Mouse (Mus musculus) C2C12 (cell line): Measurements from ENCODE around the gene Evi2a. TPM values are rescaled to one million over a fixed set of nuclear protein-coding genes. Genes with fewer than 3 reads are reported as not detected.

Source experiments
- H3K27me3 ChIP-seq: one replicate; pipeline ENCODE4 v1.6.1; 2011; ENCODE audit not compliant: control insufficient read depth, insufficient read depth, insufficient read length
- H3K36me3 ChIP-seq: one replicate; pipeline ENCODE4 v1.6.1; 2011; ENCODE audit not compliant: control insufficient read depth, insufficient read depth
- H3K4me3 ChIP-seq: one replicate; pipeline ENCODE4 v1.5.1; 2011; ENCODE audit warnings: mild to moderate bottlenecking, control low read depth; ENCODE audit not compliant: poor library complexity, insufficient read depth, severe bottlenecking
- H3K79me2 ChIP-seq: one replicate; pipeline ENCODE4 v1.6.1; 2011; ENCODE audit not compliant: control insufficient read depth, insufficient read depth
- H3K79me3 ChIP-seq: one replicate; pipeline ENCODE4 v1.6.1; 2011; ENCODE audit warnings: low read depth, control low read depth
- H3ac ChIP-seq: one replicate; pipeline ENCODE3; 2011; ENCODE audit warnings: low read depth; ENCODE audit not compliant: control insufficient read depth, insufficient read length
- CEBPB ChIP-seq: IDR thresholded peaks from one replicate; pipeline ENCODE4 v1.6.1; 2011; ENCODE audit warnings: low read depth, mild to moderate bottlenecking, control low read depth, moderate library complexity
- CTCF ChIP-seq: IDR thresholded peaks from one replicate; pipeline ENCODE4 v1.5.1; 2011; ENCODE audit not compliant: control insufficient read depth, insufficient read depth, insufficient read length
- FOSL1 ChIP-seq: IDR thresholded peaks from one replicate; pipeline ENCODE4 v1.8.0; 2011; ENCODE audit warnings: mild to moderate bottlenecking, low read length; ENCODE audit not compliant: poor library complexity, insufficient read depth, severe bottlenecking
- MAX ChIP-seq: IDR thresholded peaks from one replicate; pipeline ENCODE4 v1.6.1; 2011; ENCODE audit warnings: mild to moderate bottlenecking, control low read depth
- MYOD1 ChIP-seq: IDR thresholded peaks from one replicate; pipeline ENCODE4 v1.6.1; 2011; ENCODE audit warnings: low read depth; ENCODE audit not compliant: control insufficient read depth, insufficient read length
- MYOG ChIP-seq: IDR thresholded peaks from one replicate; pipeline ENCODE4 v1.6.1; 2011; ENCODE audit not compliant: control insufficient read depth, insufficient read length; ENCODE audit errors: extremely low read depth
- USF1 ChIP-seq: IDR thresholded peaks from one replicate; pipeline ENCODE4 v1.6.1; 2011; ENCODE audit warnings: low read depth, mild to moderate bottlenecking, control low read depth, moderate library complexity
- polyA plus RNA-seq: library from polyadenylated mRNA; unstranded; fragments of >200 nt; fragmentation: generic; extraction: Trizol; gene quantifications from one replicate; pipeline ENCODE4 v1.2.1, GENCODE M21; 2012; ENCODE audit warnings: missing spikeins

Evi2a gene
- polyA plus RNA-seq, 1 experiment, result 12.9 TPM

DNA sequence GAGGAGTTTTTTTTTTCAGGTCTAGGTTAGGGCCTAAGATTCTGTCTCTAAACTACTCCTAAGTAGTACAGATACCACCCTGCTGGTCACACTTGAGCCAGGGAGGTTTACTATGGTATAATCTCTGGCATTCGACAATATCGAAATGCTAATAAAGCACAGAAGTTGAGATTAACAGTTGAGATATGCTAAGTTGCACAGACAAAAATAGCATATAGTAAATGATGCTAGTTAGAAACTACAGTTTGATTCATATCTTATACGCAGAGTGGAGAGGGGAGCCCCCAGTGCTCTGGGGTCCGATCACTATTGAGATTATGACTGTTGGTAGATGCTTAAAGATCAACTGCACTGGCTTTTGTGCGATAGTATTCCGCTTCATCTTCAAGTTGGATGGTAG is 1.2 kb downstream of the Evi2a start:
- TF ChIP-seq FOSL1, result no peak
- TF ChIP-seq MAX, result no peak
- no peak for TF ChIP-seq CTCF
- TF ChIP-seq MYOD1, result no peak
- no peak for TF ChIP-seq USF1
- no peak for TF ChIP-seq MYOG
- TF ChIP-seq CEBPB, result no peak
- Histone ChIP-seq H3K79me2 (peaks cover 35% of the 10 kb centered on the region), H3K79me3 (no peaks in the 10 kb centered on the region), H3ac (no peak overlapping the region), H3K27me3 (no peaks in the 10 kb centered on the region), H3K4me3 (no peak overlapping the region), H3K36me3 (peaks cover 48% of the 10 kb centered on the region)

DNA sequence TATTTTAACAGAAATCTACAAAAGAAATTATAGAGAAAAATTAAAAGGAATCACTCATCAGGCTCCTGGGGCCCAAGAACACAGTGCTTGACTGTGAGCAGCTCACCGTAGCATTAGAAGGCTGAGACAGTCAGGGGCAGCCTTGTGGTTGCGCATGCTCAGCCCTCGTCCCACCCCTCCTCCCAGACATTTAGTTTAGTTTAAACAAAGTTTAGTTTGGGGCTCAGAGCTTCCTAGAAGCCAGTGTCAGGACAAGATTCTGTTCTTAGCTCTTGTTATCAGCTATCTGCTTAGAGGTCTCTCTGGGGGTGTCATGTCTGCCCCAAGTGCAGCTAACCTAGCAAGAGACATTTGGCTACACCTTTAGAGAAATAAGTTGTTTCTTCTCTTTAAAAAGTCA is 1.8 kb downstream of the Evi2a start:
- no peak overlapping the region for H3ac ChIP-seq
- no peak overlapping the region for H3K4me3 ChIP-seq
- H3K27me3 ChIP-seq, result no peaks in the 10 kb centered on the region
- H3K36me3 ChIP-seq, result peaks cover 48% of the 10 kb centered on the region
- peaks cover 35% of the 10 kb centered on the region for H3K79me2 ChIP-seq
- H3K79me3 ChIP-seq, result no peaks in the 10 kb centered on the region
- no peak for TF ChIP-seq MAX
- no peak for TF ChIP-seq CEBPB
- no peak for TF ChIP-seq FOSL1
- TF ChIP-seq CTCF, result no peak
- TF ChIP-seq MYOG, result no peak
- TF ChIP-seq USF1, result no peak
- TF ChIP-seq MYOD1, result no peak

DNA sequence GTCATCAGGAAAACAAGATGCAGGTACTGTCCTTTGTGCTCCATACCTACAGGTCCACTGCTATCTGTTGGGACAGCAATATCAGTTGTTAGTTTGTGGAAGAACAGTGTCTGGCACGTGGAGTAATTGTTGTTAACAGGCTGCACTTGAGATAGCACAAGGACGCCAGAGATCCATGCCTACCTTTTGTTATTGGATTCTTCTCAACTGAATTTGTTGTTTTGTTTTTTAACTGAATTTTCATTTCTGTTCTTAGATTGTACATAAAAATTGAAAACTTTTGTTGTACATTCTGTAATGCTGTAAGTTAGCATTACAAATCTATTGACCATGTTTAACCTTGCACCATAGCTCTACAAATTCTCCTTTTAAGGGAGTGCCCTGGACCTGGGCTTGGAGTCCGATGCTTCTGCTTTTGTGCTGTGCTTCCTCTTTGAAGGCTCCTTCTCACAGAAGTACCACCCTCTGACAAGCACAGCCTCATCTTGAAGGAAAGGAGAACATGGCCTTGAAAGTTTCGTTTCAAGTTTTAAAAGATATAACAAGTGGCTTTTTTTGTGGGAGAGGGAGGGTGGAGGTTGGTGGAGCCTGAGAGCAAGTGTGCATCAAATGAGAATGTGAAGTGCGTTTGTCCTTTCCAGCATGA is 2.5 kb downstream of the Evi2a start:
- TF ChIP-seq MYOG, result no peak
- TF ChIP-seq USF1, result no peak
- TF ChIP-seq CTCF, result no peak
- TF ChIP-seq MYOD1, result no peak
- no peak for TF ChIP-seq MAX
- no peak for TF ChIP-seq CEBPB
- TF ChIP-seq FOSL1, result no peak

DNA sequence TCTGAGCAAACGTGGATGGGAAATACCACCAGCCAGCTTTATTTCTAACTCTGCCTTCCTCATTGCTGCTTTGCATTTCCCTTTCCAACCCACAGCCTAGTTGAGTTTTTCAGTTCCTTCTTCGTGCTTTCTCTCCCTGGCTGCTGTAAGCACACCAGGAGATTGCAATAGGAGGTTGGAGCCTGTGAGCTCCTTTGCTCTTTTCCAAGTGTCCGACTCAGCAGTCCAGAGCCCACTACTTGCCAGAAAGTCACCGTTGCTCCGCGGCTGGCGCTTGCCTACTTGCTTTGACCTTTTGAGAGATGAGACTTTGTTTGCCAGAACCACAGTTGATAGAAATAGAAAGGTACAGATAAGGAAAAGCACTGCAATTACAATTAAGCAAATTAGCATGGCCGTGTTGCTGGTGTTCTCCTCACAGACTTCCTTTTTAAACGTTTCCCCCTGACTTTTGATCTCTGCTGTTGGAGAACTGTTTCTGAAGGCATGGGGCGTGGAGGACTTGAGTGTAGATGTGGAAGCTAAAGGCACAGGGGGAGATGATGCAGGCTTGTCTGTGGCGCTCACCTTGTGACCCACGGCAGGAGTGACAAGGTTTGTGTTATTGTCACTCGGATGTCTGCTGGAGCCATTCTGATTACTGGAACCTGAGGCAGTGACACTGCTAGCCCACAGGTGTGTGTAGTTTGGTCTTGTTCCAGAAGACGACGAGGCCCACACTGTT is 3.2 kb downstream of the Evi2a start:
- H3K36me3 ChIP-seq, result peaks cover 48% of the 10 kb centered on the region
- peaks cover 35% of the 10 kb centered on the region for H3K79me2 ChIP-seq
- H3K4me3 ChIP-seq, result no peak overlapping the region
- TF ChIP-seq CEBPB (no peak), MYOG (no peak), FOSL1 (no peak), CTCF (no peak), MYOD1 (no peak), MAX (no peak), USF1 (no peak)
- H3ac ChIP-seq, result no peak overlapping the region
- H3K79me3 ChIP-seq, result no peaks in the 10 kb centered on the region
- no peaks in the 10 kb centered on the region for H3K27me3 ChIP-seq

More for the DNA sequence above, 2.5 kb downstream of the Evi2a start:
- Histone ChIP-seq H3K79me2 (peaks cover 35% of the 10 kb centered on the region), H3K4me3 (no peak overlapping the region), H3K79me3 (no peaks in the 10 kb centered on the region), H3K36me3 (peaks cover 48% of the 10 kb centered on the region), H3ac (no peak overlapping the region), H3K27me3 (no peaks in the 10 kb centered on the region)

DNA sequence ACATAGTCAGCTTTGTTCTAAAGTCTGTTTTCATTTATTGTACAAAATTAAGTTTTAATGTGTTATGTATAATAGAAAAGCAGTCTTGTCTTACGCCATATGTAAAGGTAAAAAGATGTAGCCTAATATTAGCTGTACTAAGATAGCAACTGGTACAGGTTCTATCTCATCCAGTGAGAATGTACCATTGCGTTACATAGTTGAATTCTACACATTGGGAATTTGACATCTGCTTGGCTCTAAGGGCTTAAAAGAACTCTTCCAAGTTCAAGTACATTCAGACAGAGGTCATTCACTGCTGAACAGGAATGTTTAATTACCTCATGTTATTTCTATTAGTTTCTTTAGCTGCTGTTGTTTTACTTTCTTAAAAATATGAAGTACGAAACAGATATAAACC is 3.9 kb downstream of the Evi2a start:
- Histone ChIP-seq H3K4me3 (no peak overlapping the region), H3K79me2 (peaks cover 30% of the 10 kb centered on the region), H3K27me3 (no peaks in the 10 kb centered on the region), H3K79me3 (no peaks in the 10 kb centered on the region), H3ac (no peak overlapping the region), H3K36me3 (peaks cover 46% of the 10 kb centered on the region)
- no peak for TF ChIP-seq MYOD1
- TF ChIP-seq MYOG, result no peak

DNA sequence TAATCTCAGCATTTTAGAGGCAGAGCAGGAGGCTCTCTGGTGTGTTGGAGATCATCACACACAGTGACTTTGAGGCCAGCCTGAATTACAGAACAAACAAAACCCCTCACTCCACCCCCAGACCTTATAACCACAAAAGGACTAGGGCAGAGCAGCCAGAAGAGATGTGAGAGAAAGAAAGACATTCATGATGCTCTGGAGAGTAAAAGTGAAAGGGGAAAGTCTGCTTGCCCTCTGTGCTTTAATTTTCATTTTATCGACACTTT is 6.2 kb downstream of the Evi2a start:
- Histone ChIP-seq H3K36me3 (peaks cover 53% of the 10 kb centered on the region), H3K79me3 (no peaks in the 10 kb centered on the region), H3K4me3 (no peak overlapping the region), H3K79me2 (peaks cover 41% of the 10 kb centered on the region), H3K27me3 (no peaks in the 10 kb centered on the region), H3ac (no peak overlapping the region)
- no peak for TF ChIP-seq FOSL1
- no peak for TF ChIP-seq CTCF
- TF ChIP-seq MYOD1, result no peak
- TF ChIP-seq MAX, result no peak
- TF ChIP-seq USF1, result no peak
- TF ChIP-seq MYOG, result no peak
- TF ChIP-seq CEBPB, result no peak
